Mouse (Mus musculus): ENCODE measurements around the gene Gkap1. TPM values are rescaled to one million over a fixed set of nuclear protein-coding genes. Genes with fewer than 3 reads are reported as not detected.

Gene Gkap1
- total RNA-seq (2021), result 10 to 100 TPM; 25.7 to 26.4 TPM

DNA sequence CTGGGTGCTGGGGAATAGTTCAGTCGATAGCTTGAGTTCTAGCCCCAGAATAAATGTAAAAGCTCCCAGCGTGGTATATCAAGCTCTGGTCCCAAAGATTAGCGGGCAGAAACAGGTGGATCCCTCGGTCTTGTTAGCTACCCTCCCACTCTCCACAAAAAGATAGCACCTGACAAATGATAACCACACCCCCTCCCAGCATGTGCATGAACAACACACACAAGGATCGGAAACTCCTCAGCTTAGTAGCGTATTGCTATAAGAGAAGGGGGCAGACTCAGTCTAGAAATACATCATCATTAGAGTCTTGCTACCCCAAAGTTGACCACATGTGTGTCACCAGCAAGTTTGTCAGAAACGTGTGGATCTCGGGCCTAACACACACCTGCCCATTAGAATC is at the start of gene Gkap1:
Gene Gkap1, minus strand, starts transcription at position 101 of the 400 bp plus-strand sequence.
- intact Hi-C loops (cut with DNase I), result no loop called here
- DNase-seq, result no peak

DNA sequence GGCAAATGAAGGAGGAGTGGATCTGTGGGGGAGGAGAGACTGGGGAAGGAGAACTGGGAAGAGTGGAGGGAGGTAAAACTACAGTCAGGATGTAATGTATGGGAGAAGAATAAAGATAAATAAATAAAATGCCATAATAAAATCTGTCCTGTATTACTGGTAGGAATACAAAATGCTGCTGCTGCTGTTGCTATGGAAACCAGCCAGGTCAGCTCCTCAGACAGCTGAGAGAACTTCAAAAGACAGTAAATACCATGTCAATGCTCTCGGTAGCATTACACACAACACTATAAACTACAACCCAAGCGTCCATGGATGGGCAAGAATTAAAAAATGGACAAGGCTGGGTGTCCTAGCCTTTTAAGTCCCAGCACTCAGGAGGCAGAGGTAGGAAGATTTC is 42.3 kb upstream of the Gkap1 start:
- intact Hi-C loops (cut with DNase I), result no loop called here
- DNase-seq, result no peak

DNA sequence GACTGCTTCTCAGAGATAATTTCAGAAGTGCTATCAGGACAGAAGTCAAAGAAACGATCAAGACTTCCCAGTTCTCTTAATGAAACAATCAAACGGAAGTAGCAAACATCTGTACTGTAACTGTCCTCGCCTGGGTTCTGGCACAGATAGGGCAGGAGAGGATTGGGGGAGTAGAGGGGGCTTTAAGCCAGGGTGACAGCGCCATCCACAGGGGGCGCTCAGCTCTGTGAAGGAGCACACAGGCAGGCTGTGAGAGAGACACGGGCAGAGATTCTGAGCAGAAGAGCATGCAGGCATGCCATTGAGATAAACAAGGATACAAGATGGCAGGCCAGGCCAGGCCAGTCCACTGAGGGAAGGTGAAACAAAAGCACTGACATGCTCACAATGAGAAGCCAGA is 39.5 kb upstream of the Gkap1 start:
- intact Hi-C loops (cut with DNase I), result no loop called here
- DNase-seq, result peak in 1 of 2 experiments; percentile 12

DNA sequence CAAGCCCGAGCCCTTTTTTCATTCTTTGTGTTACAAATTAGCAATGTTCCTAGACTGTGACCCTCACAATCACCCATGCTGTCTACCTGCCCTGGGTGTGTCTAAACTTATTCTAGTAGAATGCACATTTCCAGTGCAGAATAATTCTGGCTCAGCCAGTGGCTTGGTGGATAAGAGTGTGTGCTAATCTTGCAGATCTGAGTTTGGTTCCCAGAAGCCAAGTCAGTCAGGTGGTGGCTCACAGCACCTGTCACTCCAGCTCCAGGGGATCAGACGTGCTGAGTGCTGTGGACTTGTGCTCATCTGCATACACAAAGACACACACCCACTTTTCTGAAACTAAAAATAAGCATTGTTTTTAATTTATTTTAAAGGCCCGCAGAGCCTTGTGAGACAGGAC is 38.3 kb upstream of the Gkap1 start:
- DNase-seq, result no peak
- intact Hi-C loops (cut with DNase I), result no loop called here

DNA sequence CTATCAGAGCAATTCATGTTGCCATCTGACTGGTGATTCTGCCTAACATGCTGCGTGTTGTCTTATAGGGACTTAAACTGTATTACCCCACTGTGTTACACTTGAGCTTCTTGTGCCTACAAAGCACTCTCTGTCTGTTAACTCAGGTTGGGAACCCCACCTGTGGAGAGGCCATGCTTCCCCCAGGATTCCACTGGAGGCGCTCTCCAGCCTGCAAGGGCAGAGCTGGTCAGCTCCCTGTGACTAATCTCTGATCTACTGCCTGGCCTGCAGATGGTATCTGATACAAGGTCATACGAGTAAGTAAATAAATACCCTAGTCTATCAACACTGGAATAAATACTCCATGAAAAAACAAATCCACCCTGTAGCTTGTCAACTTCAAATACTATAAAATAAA is 35.9 kb upstream of the Gkap1 start:
- no peak for DNase-seq
- intact Hi-C loops (cut with DNase I), result no loop called here

DNA sequence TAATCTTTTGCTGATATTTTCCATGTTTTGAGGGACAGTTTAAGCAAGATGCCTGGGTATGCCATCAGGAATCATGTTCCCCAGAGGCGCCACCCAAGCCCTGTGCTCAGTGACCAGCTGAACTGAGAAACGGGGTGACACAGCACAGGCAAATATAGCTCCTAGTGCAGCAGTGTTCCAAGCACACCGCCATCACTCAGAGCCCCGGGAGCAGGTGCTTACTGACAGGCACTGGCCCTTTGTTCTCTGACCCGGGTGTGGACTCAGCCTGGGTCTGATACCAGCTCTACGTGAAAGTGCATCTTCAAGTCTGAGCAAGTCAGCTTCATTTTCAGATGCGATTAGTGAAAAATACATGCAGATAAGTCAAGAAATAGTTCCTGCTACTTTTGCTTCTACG is 34.0 kb upstream of the Gkap1 start:
- intact Hi-C loops (cut with DNase I), result no loop called here
- no peak for DNase-seq

DNA sequence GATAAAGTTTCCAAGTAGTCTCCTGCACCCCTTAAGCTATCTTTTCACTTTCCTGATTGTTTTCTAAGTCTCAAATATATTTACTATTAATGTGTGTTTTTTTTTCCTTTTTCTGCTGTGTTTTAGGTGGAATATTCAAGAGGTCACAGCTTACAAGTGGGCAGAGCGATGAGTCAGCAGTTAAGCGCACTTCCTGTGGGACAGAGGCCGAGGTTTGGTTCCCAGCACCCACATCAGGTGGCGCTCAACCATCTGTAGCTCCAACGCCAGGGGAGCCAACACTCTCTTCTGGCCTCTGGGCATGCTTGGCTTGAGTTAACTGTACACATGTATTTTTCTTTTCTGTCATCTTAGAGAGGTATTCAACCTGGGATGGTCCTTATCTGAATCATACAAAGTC is 32.0 kb upstream of the Gkap1 start:
- no peak for DNase-seq
- intact Hi-C loops (cut with DNase I), result no loop called here

DNA sequence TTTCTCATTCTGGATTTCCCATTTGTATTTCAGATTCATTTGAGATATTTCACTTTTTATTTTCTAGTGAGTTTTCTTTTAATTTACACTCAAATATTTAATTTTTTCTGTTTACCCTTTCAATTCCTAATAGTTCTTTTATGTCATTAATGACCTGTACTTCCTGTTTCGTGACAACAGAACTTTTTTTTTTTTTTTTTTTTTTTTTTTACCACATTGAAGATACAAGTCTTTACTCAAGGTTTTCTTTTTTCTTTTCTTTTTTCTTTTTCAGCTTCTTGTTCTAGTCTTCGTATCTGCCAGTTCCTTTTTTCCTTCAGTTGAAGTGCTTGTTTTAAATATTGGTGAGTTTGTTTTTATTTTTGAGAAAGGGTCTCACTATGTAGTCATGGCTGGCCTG is 29.7 kb upstream of the Gkap1 start:
- no peak for DNase-seq
- intact Hi-C loops (cut with DNase I), result no loop called here

DNA sequence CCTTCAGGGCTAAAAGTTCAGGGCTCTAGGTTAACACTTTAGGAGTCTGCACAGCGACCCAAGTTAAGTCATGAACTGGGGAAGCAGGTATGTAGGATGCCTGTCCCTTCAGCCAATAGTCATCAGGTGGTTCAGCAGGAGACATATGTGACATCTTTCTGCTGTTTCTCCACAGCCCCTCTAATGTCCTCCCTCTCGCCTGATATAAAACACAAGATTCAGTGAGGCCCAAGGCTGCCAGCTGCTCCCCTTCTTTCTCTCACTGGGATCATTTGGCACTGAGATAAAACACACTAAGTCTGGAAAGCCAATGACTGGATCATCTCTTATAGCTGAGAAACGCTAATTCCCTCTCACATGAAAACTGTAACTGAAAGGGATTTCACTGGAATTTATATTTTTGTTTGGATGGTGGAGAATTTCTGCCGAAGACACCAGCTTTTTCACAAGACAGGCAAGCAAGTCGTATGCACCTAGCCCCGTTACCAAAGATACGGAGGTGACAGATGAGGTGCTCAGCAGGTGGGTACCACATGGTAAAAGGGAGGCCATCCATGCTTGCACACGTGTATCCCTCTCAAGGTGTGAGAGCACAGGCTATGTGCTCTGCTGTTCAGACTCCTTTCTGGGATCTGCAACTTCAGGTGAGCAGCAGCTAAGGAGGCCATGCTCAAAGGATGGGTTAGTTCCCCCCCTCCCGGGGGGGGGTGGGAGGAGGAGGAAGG is 27.1 kb upstream of the Gkap1 start:
- no peak for DNase-seq
- intact Hi-C loops (cut with DNase I), result no loop called here

DNA sequence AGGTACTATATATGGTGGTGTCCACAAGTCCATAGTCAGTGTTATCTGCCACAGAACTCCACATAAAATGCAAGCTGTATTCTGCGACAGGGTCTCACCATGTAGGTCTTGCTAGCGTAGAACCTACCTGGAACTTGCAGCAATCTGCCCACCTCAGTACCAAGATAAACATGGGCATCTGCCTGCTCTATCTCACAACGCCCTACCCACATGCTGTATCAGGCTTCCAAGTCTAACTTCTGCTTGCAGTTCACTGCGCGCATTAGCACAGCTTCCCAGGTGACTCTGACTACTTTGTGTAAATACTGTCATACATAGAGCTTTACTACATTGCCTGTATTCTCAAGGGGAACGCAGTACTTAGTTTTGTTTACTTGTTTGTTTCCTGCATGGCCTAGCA is 26.5 kb upstream of the Gkap1 start:
- intact Hi-C loops (cut with DNase I), result no loop called here
- DNase-seq, result no peak

DNA sequence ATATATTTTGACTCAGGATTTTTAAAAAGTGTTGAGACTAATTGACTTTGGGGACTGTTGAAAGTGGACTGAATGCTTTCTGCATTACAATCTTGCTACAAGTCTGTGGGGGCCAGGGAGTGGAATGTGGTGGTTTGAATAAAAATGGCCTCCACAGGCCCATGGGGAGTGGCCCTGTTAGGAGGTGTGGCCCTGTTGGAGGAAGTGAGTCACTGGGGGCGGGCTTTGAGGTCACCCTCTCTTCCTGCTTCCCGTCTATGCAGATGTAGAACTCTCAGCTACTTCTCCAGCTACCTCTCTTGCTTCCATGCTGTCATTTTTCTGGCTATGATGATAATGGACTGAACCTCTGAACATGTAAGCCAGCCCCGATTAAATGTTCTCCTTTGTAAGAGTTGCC is 23.3 kb upstream of the Gkap1 start:
- intact Hi-C loops (cut with DNase I), result no loop called here
- DNase-seq, result no peak

DNA sequence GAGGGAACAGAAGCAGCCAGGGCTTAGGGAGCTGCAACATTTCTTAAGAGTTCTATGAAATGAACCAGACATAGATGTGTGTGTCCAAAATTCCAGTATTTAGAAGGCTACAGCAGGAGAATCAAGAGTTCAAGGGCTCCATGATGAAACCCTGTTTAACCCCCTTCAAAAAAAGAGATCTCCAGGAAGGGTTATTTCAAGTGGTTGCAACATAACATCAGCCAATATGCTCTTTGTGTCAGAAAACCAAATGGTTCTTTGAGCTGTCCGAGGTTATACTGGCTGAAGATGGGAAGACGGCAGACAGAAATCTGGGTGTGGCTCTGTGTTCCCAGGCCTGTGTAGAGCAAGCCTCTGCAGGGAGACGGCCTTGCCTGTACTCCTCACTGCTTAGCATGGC is 20.1 kb upstream of the Gkap1 start:
- intact Hi-C loops (cut with DNase I), result no loop called here
- DNase-seq, result no peak

DNA sequence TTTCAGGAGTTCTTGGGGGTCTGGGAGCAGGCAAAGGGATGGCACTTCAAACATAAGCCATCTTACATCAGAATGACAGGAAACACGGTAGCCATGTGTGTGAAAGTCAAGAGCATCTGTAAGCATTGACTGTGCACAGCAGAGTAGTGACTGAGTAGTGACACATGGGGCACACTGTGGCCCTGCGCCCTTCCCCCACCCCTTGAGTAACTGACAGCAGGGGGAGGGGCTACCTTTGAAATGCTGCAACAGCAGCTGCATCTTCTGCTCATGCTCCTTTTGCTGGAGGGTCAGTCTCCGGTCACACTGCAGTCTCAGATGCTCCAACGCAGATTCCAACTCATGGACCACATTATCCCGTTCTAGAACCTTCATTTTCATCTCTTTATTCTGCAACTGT is 17.3 kb upstream of the Gkap1 start:
- intact Hi-C loops (cut with DNase I), result no loop called here
- no peak for DNase-seq

DNA sequence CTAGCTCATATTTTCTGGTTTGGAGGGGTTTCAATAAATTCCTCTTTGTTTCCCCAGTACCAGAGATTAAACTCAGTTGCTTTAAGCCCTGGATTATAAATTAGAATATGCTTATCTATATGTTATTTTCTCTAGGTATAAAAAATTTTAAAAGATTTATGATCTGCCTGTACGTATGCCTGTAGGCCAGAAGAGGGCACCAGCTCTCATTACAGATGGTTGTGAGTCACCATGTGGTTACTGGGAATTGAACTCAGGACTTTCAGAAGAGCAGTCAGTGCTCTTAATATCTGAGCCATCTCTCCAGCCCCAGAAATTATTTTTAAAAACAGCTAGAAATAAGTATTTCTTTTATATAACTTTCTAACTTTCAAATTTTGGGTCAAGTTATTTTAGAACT is 13.8 kb upstream of the Gkap1 start:
- no peak for DNase-seq
- intact Hi-C loops (cut with DNase I), result loop anchor here (1.0 kb wide), 1 partner anchor 95 kb away; no protein-coding TSS in a partner anchor

DNA sequence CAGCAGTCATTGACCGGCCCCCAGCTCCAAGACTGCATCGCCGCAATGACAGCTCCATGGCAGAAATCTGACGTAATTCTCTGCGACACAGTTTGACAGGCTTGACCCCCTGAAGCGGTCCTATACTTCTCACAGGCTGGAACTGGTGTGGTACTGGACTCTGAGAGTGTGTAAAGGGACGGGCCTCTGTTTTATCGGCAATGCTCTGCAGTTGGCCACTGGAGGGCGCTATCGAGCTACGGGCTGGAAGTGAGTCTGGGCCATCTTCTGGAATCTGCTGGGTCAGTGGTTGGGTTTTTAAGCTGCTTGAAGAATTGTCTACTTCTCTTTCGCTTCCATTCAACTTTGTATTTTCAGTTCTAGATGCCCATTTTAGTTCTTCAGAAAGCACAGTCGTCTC is 12.3 kb upstream of the Gkap1 start:
- DNase-seq, result peak; percentile 85 to 95
- intact Hi-C loops (cut with DNase I), result loop anchor here (1.0 kb wide), 3 partner anchors 100 to 301 kb away; no protein-coding TSS in a partner anchor

DNA sequence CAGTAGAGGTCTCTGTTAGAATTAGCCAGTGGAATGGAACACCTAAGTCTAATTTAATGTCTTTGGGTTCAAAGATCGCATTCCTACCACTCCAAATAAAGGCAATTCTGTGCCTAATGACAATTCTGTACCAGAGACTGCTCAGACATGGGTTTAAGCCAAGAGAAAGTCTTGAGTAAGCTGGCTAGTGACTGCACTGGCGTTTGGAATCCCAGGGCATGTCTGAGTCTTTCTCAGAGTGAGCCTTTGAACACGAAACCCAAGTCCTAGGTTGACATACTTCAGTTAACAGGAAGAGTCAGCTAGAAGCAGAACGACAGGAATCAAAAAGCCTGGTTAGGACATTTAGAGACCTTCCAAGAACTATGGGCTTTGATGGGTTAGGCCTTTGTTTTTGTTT is 8.0 kb upstream of the Gkap1 start:
- intact Hi-C loops (cut with DNase I), result no loop called here
- DNase-seq, result no peak

DNA sequence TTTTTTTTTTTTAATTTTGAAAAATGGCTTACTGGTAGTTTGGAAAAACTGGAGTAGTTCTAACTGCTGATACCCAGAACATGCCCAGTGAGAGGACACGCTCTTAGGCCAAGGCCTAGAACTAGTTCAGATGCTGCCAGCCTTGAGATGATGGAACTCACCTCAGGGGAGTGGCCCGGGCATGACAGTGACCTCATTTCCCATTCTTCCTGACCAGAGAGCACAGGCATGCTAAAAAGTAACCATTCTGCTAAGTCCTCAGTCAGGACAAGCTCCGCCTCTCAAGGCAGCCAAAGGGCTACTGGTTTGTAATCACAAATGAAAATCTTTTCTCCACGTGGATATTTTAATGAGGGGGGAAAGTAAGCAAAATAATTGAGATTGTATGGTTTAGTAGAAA is 6.4 kb upstream of the Gkap1 start:
- DNase-seq, result no peak
- intact Hi-C loops (cut with DNase I), result no loop called here

DNA sequence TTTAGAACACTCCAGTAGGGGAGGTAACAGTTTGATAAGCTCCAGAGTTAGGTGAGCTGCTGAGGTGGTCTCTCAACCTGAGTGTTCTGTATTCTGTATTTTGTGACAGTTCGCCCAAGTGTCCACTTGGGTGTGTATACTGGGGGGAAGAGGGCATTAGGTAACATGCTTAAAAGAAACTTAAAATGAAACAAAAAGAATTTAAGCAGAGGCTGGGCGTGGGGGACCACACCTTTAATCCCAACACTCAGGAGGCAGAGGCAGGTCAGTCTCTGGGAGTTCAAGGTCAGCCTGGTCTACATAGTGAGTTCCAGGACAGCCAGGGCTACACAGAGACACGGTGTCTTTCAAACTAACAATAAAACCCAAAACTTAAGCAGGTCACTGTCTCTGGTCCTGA is 5.0 kb upstream of the Gkap1 start:
- intact Hi-C loops (cut with DNase I), result no loop called here
- no peak for DNase-seq

DNA sequence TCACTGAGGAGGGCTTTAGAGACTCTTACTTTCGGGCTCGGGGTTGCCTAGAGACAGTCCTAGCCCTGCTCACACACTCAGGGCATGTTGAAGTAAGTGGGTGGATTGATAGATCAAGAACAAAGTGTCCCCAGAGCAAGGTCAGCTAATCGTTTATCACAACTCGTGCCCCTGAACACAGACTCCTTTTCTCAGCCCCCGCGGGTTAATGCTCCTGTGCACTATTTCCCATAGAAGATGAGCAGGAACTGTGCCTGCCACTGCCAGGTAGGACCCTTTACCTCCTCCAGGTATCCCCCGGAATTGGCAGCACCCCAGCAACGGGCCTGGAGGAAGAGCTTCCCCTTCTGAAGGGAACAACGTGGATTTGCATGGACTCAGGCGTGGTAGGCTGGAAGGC is 757 bp upstream of the Gkap1 start:
- no peak for DNase-seq
- intact Hi-C loops (cut with DNase I), result no loop called here

DNA sequence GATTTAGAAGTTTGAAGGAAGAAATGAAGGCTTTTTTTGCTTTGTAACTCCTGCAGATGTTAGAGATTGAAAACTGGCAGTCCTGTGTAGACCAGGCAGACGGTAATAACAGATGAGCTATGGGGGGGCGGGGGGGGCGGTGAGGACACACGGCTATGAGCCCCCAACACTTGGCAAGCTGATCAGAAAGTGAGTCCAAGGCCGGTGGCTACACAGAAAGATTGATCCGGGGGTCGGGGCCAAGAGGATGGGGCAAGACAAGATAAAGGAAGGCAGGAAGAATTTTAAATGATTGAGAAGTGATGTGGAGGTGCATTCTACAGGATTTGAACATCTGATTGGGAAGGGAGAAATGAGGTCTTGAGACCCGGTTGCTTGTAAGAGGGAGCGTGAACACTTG is 423 bp downstream of the Gkap1 start:
- DNase-seq, result no peak
- intact Hi-C loops (cut with DNase I), result no loop called here

DNA sequence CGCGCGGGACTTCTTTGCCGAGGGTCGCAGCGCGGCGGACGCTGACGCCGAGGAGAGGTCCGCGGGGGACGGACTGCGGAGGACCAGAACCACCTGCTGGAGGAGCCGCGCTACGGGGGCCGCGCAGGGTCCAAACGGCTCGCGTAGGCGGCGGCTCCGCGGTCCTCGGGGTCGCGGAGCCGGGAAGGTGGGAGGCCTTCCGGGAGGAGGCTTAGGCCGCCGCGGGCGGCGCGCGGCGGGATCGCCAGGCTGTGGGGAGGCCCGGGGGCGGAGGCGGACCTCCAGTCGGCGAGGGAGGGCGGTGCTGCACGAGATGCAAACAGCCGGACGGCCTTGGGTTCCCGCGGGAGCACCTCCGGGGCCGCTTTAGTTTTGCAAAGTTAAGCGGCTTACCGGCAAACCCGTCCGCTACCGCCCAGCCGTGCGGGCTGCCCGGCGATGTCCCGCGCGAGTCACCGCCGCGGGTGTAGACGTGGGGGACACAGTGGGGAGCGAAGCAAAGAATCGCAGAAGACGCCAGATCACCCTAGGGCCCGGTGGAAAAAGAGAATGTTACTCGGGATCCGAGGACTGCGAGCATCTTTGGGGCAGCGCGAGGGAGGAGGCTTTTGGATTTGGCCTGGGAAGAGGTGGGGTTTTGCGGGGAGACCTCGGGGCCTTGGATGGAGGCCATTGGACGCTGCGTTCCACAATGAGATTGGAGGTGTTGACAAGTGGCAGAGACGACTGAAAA is 1.1 kb downstream of the Gkap1 start:
- intact Hi-C loops (cut with DNase I), result loop anchor here (5.0 kb wide), 1 partner anchor 57 kb away; the partner anchor contains the start of gene Ubqln1
- DNase-seq, result peak; percentile 79 to 80

Data from heart, postnatal 10 days (tissue).